Mouse (Mus musculus) limb, embryonic 13.5 days (tissue): ENCODE data around the gene AI854703. TPM values are rescaled to one million over a fixed set of nuclear protein-coding genes. Genes with fewer than 3 reads are reported as not detected.

ENCODE experiments used
- ATAC-seq: fragments of 200-750 bp; cut with Nextera tagmentation; 2 replicates; pipeline ENCODE4 v1.8.0; 2017; ENCODE audit warnings: low read depth, moderate number of reproducible peaks, moderate TSS enrichment; ENCODE audit not compliant: low FRiP score
- H3K27ac ChIP-seq: fragments of 300-500 bp; sonication (generic); 2 replicates; pipeline ENCODE4 v1.5.1; 2015; ENCODE audit warnings: inconsistent platforms, mild to moderate bottlenecking, moderate library complexity
- H3K27me3 ChIP-seq: fragments of 300-500 bp; sonication (generic); 2 replicates; pipeline ENCODE4 v1.6.1; 2015; ENCODE audit warnings: mild to moderate bottlenecking, inconsistent platforms
- H3K36me3 ChIP-seq: fragments of 300-500 bp; sonication (generic); 2 replicates; pipeline ENCODE4 v1.6.1; 2015; ENCODE audit warnings: inconsistent platforms, mild to moderate bottlenecking, moderate library complexity
- H3K4me1 ChIP-seq: fragments of 300-500 bp; sonication (generic); 2 replicates; pipeline ENCODE4 v1.6.1; 2015; ENCODE audit warnings: inconsistent platforms
- H3K4me2 ChIP-seq: fragments of 300-500 bp; sonication (generic); replicated peaks from 2 replicates; pipeline ENCODE4 v1.6.1; 2015; ENCODE audit warnings: inconsistent platforms, mild to moderate bottlenecking, moderate library complexity
- H3K4me3 ChIP-seq: fragments of 300-500 bp; sonication (generic); 2 replicates; pipeline ENCODE4 v1.5.1; 2015; ENCODE audit warnings: moderate library complexity, mild to moderate bottlenecking, inconsistent platforms
- H3K9ac ChIP-seq: fragments of 300-500 bp; sonication (generic); 2 replicates; pipeline ENCODE4 v1.6.1; 2015; ENCODE audit warnings: mild to moderate bottlenecking, inconsistent platforms
- H3K9me3 ChIP-seq: fragments of 300-500 bp; sonication (generic); 2 replicates; pipeline ENCODE4 v1.6.1; 2016; ENCODE audit warnings: inconsistent platforms
- WGBS: fragments of 180-500 bp; shearing (Covaris S2); methylation state at CpG from one replicate; pipeline ENCODE4 v1.1.7; 2015; 5-methylcytosine and 5-hydroxymethylcytosine counted together
- polyA plus RNA-seq: library from polyadenylated mRNA; unstranded; fragments of >200 nt; fragmentation: Nextera tagmentation; extraction: Ambion mirVana; gene quantifications from 2 replicates; pipeline ENCODE4 v1.2.1, GENCODE M21; 2015

AI854703 gene
- polyA plus RNA-seq, 1 experiment from 2014 or later = 0.89 TPM

DNA sequence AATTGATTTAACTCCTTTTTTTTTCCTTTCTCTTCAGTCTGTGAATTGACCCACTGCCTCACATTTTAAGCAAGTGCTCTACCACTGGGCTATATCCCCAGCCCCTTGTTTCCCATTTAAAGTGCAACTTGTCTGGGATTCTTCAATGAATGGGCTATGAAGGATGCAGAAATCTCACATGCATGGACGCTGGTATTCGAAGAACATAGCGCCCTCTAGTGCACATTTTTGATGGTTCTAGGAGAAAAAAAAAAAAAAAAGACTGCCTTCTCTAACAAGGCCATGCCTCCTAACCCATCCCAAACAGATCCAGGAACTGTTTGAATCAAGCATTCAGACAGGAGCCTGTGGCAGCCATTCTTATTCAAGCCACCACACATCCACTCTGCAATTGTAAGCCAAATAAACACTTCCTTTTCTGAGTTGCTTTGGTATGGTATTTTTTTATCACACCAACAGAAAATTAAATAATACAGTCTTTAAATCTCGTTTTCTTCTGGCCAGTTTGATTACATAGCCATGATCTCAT lies 16.3 kb downstream of the AI854703 start:
- no peaks in the 10 kb centered on the region for H3K27me3 ChIP-seq
- no peak overlapping the region for H3K4me2 ChIP-seq
- no peaks in the 10 kb centered on the region for H3K36me3 ChIP-seq
- H3K27ac ChIP-seq = no peak overlapping the region
- H3K9ac ChIP-seq = no peak overlapping the region
- ATAC-seq = no peak
- H3K9me3 ChIP-seq = no peaks in the 10 kb centered on the region
- no peak overlapping the region for H3K4me3 ChIP-seq
- H3K4me1 ChIP-seq = no peaks in the 10 kb centered on the region
- 20% methylated on average over 4 of the region's 4 CpGs for WGBS

- Histone ChIP-seq H3K9me3 (no peaks in the 10 kb centered on the region), H3K27me3 (no peaks in the 10 kb centered on the region), H3K36me3 (no peaks in the 10 kb centered on the region), H3K4me1 (no peaks in the 10 kb centered on the region), H3K4me3 (no peak overlapping the region), H3K27ac (no peak overlapping the region), H3K4me2 (no peak overlapping the region), H3K9ac (no peak overlapping the region)
- no peak for ATAC-seq
- WGBS = 11% methylated on average over 12 of the region's 12 CpGs
Observed at GRCm38 (mm10) chr6:48645660-48646308, 19.2 kb downstream of the AI854703 start.

GRCm38 (mm10) chr6:48646309-48646690 lies 19.7 kb downstream of the AI854703 start:
- ATAC-seq = no peak
- Histone ChIP-seq H3K27ac (no peak overlapping the region), H3K9ac (no peak overlapping the region), H3K27me3 (no peaks in the 10 kb centered on the region), H3K36me3 (no peaks in the 10 kb centered on the region), H3K4me3 (no peak overlapping the region), H3K4me2 (no peak overlapping the region), H3K4me1 (no peaks in the 10 kb centered on the region), H3K9me3 (no peaks in the 10 kb centered on the region)
- WGBS = 84% methylated on average over 4 of the region's 4 CpGs

GRCm38 (mm10) chr6:48646995-48647394 lies 20.4 kb downstream of the AI854703 start, which contains the start of gene Gimap8:
Gene Gimap8 (plus strand): TSS chr6:48647234.
- no peak within 1 kb of the TSS for H3K9ac ChIP-seq
- no peak within 1 kb of the TSS for H3K4me3 ChIP-seq
- H3K4me2 ChIP-seq = no peak within 1 kb of the TSS
- H3K4me1 ChIP-seq = no peaks in the 10 kb centered on the region
- H3K36me3 ChIP-seq = no peaks in the 10 kb centered on the region
- H3K27me3 ChIP-seq = no peaks in the 10 kb centered on the region
- ATAC-seq = no peak
- H3K9me3 ChIP-seq = no peaks in the 10 kb centered on the region
- WGBS = 44% methylated on average over 3 of the region's 3 CpGs
- no peak within 1 kb of the TSS for H3K27ac ChIP-seq

DNA sequence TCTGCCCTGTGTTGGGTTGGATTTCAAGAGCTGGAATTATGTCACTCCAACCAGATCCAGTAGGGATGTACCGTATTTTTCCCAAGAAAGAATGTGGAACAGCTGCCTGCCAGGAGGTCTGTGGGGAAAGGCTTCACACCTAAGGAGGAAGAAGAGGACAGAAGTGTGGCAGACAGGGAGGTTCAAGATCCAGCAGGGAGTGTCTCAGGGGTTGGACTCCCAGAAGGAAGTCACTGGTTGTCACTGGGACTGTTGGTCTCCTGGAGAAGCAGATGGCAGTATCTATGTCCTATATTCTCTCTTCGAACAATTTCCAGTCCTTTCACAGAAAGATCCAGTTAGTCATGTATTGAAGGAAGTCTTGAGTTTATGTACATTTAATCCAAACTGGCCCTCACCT lies 21.0 kb downstream of the AI854703 start:
- ATAC-seq = no peak
- Histone ChIP-seq H3K36me3 (no peaks in the 10 kb centered on the region), H3K4me3 (no peak overlapping the region), H3K27ac (no peak overlapping the region), H3K9me3 (no peaks in the 10 kb centered on the region), H3K27me3 (no peaks in the 10 kb centered on the region), H3K4me2 (no peak overlapping the region), H3K4me1 (no peaks in the 10 kb centered on the region), H3K9ac (no peak overlapping the region)
- WGBS = 82% methylated on average over 2 of the region's 2 CpGs

DNA sequence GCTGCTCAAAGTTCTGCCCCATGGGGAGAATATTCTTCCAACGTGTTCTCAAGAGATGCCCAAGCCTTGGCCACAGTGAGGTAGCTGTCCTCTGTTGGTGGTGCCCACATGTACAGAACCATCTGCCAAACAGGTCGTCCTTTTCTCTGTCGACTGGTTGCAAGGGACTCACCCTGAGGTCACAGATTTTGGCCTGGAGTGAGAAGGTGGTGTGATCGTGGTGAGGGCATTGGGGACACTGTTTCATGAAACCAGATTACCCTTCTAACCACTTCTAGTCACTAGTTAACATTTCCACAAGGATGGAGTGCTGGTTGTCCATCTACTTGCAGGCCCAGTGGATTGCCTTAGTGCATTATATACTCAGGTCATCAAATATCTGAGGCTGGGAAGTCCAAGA lies 22.2 kb downstream of the AI854703 start:
- H3K9me3 ChIP-seq = no peaks in the 10 kb centered on the region
- H3K27ac ChIP-seq = no peak overlapping the region
- H3K4me2 ChIP-seq = no peak overlapping the region
- no peaks in the 10 kb centered on the region for H3K36me3 ChIP-seq
- 88% methylated on average over 4 of the region's 4 CpGs for WGBS
- ATAC-seq = no peak
- no peaks in the 10 kb centered on the region for H3K4me1 ChIP-seq
- no peaks in the 10 kb centered on the region for H3K27me3 ChIP-seq
- H3K9ac ChIP-seq = no peak overlapping the region
- no peak overlapping the region for H3K4me3 ChIP-seq

DNA sequence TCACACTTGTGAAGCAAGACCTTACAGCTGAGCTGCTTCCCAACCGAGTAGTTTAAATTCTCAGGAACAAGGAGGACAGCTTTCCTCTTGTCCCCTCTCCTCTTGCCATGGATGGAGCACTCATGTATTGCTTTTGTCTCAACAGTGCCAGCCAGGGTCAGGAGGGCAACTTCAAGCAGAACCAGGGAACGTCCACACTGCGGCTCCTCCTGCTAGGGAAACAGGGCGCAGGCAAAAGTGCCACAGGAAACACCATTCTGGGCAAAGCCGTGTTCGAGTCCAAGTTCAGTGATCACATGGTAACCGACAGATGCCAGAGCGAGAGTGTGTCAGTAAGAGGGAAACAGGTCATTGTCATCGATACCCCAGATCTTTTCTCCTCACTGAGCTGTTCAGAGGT lies 23.5 kb downstream of the AI854703 start:
- Histone ChIP-seq H3K9me3 (no peaks in the 10 kb centered on the region), H3K36me3 (no peaks in the 10 kb centered on the region), H3K27me3 (no peaks in the 10 kb centered on the region), H3K9ac (no peak overlapping the region), H3K4me2 (no peak overlapping the region), H3K4me1 (no peaks in the 10 kb centered on the region), H3K4me3 (no peak overlapping the region), H3K27ac (no peak overlapping the region)
- ATAC-seq = no peak
- WGBS = 87% methylated on average over 9 of the region's 9 CpGs

GRCm38 (mm10) chr6:48658721-48659120 lies 32.2 kb downstream of the AI854703 start:
- no peaks in the 10 kb centered on the region for H3K4me1 ChIP-seq
- no peak overlapping the region for H3K4me3 ChIP-seq
- WGBS = 74% methylated on average over 5 of the region's 5 CpGs
- H3K9ac ChIP-seq = no peak overlapping the region
- H3K36me3 ChIP-seq = no peaks in the 10 kb centered on the region
- H3K27me3 ChIP-seq = no peaks in the 10 kb centered on the region
- H3K27ac ChIP-seq = no peak overlapping the region
- no peak overlapping the region for H3K4me2 ChIP-seq
- ATAC-seq = no peak
- no peaks in the 10 kb centered on the region for H3K9me3 ChIP-seq

DNA sequence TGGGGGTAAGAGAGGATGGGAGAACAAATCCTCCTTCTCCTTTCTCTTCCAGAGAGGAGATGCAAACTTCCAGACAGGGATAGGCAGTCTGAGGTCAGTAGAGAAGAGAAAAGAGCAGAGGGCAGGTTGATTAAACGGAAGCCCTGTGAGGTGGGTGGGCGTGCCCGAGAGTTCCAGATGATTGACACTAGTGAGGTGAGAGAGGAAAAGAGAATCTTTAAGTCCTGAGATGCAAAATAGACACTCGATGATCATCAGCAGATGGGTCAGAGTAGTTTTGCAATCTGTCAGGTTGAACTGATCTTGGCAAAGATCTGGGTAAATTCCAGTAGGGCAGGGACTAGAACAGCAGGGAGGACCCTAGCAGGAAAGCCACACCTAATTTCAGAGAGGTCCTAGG lies 38.2 kb downstream of the AI854703 start:
- Histone ChIP-seq H3K4me1 (no peaks in the 10 kb centered on the region), H3K27ac (no peak overlapping the region), H3K36me3 (no peaks in the 10 kb centered on the region), H3K27me3 (no peaks in the 10 kb centered on the region), H3K9ac (no peak overlapping the region), H3K9me3 (no peaks in the 10 kb centered on the region), H3K4me3 (no peak overlapping the region), H3K4me2 (no peak overlapping the region)
- 89% methylated on average over 4 of the region's 4 CpGs for WGBS
- ATAC-seq = no peak

DNA sequence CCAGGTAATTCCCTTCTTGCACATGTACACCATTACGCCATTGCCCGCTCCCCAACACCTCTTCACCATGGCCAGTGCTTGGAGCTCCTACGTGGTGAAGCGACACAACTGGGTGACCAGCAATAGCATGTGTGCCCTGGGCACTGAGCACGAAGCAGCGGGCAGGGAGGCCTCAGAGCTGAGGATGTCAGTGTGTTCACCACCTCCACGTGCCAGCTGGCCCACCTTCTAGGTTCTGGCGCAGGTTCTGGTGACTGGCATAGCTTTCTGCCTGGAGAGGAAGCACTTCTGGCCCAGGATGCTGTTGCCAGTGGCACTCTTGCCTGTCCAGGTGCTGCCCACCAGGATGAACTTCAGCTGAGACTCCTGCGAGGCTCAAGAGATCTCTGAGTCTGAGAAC lies 38.9 kb downstream of the AI854703 start:
- ATAC-seq = no peak
- Histone ChIP-seq H3K36me3 (no peaks in the 10 kb centered on the region), H3K9me3 (no peaks in the 10 kb centered on the region), H3K4me2 (no peak overlapping the region), H3K4me3 (no peak overlapping the region), H3K4me1 (no peaks in the 10 kb centered on the region), H3K27ac (no peak overlapping the region), H3K9ac (no peak overlapping the region), H3K27me3 (no peaks in the 10 kb centered on the region)
- WGBS = 95% methylated on average over 9 of the region's 9 CpGs

DNA sequence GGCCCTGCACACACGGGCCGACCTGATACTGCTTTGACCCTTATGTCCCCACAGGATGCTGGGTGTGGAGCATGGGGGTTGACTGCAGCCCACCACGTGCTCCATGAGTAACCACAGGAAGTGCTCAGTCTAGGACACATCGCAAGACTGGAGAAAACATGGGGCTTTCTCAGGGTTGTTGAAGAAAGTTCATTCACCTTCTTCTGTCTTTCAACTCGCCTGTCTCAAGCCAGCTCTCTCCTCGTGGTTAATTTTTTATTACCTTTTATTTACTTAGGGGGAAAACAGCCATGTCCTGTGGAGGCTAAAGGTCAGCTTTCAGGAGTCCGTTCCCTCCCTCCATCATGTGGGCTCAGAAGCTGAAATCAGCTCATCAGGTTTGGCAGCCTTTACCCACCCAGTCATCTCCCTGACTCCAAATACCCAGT lies 39.6 kb downstream of the AI854703 start:
- Histone ChIP-seq H3K27ac (no peak overlapping the region), H3K4me2 (no peak overlapping the region), H3K36me3 (no peaks in the 10 kb centered on the region), H3K4me1 (no peaks in the 10 kb centered on the region), H3K27me3 (no peaks in the 10 kb centered on the region), H3K4me3 (no peak overlapping the region), H3K9ac (no peak overlapping the region), H3K9me3 (no peaks in the 10 kb centered on the region)
- ATAC-seq = no peak
- WGBS = 29% methylated on average over 7 of the region's 7 CpGs

GRCm38 (mm10) chr6:48668022-48668421 lies 41.5 kb downstream of the AI854703 start:
- Histone ChIP-seq H3K9ac (no peak overlapping the region), H3K4me1 (no peaks in the 10 kb centered on the region), H3K4me2 (no peak overlapping the region), H3K4me3 (no peak overlapping the region), H3K27ac (no peak overlapping the region), H3K36me3 (no peaks in the 10 kb centered on the region), H3K9me3 (no peaks in the 10 kb centered on the region), H3K27me3 (no peaks in the 10 kb centered on the region)
- no peak for ATAC-seq

GRCm38 (mm10) chr6:48669446-48669969 lies 42.9 kb downstream of the AI854703 start:
- no peak for ATAC-seq
- H3K27ac ChIP-seq = no peak overlapping the region
- no peaks in the 10 kb centered on the region for H3K4me1 ChIP-seq
- no peaks in the 10 kb centered on the region for H3K27me3 ChIP-seq
- H3K9ac ChIP-seq = no peak overlapping the region
- no peaks in the 10 kb centered on the region for H3K9me3 ChIP-seq
- H3K4me3 ChIP-seq = no peak overlapping the region
- no peaks in the 10 kb centered on the region for H3K36me3 ChIP-seq
- WGBS = 68% methylated on average over 2 of the region's 2 CpGs
- no peak overlapping the region for H3K4me2 ChIP-seq
